Mouse (Mus musculus) limb, embryonic 12.5 days (tissue): ENCODE measurements at regions not wholly inside any gene's neighbourhood (a gene's known extent, or its start where the extent isn't known, plus 50 kb on each side); places are given as distances from the start of the nearest gene placed in this dataset.
"Not testable (repeated sequence)": the region's sequence is repeated elsewhere in the genome, so short reads cannot be mapped to it uniquely, and the experiment has no call there.

Experiments used
- ATAC-seq: fragments of 200-750 bp; cut with Nextera tagmentation; 2 replicates; pipeline ENCODE4 v1.8.0; 2017; ENCODE audit warnings: low read depth, moderate TSS enrichment; ENCODE audit not compliant: insufficient number of reproducible peaks, insufficient read depth, low FRiP score, low TSS enrichment
- H3K27ac ChIP-seq: fragments of 300-500 bp; sonication (generic); 2 replicates; pipeline ENCODE4 v1.5.1; 2016; ENCODE audit warnings: mild to moderate bottlenecking, moderate library complexity
- H3K27me3 ChIP-seq: fragments of 300-500 bp; sonication (generic); 2 replicates; pipeline ENCODE4 v1.6.1; 2016; ENCODE audit warnings: mild to moderate bottlenecking, moderate library complexity
- H3K36me3 ChIP-seq: fragments of 300-500 bp; sonication (generic); 2 replicates; pipeline ENCODE4 v1.6.1; 2016; ENCODE audit warnings: mild to moderate bottlenecking, moderate library complexity
- H3K4me1 ChIP-seq: fragments of 300-500 bp; sonication (generic); replicated peaks from 2 replicates; pipeline ENCODE4 v1.6.1; 2016
- H3K4me2 ChIP-seq: fragments of 300-500 bp; sonication (generic); 2 replicates; pipeline ENCODE4 v1.6.1; 2016; ENCODE audit warnings: mild to moderate bottlenecking, moderate library complexity
- H3K4me3 ChIP-seq: fragments of 300-500 bp; sonication (generic); replicated peaks from 2 replicates; pipeline ENCODE4 v1.5.1; 2016; ENCODE audit warnings: mild to moderate bottlenecking
- H3K9ac ChIP-seq: fragments of 300-500 bp; sonication (generic); replicated peaks from 2 replicates; pipeline ENCODE4 v1.6.1; 2016; ENCODE audit warnings: mild to moderate bottlenecking, moderate library complexity
- H3K9me3 ChIP-seq: fragments of 300-500 bp; sonication (generic); 2 replicates; pipeline ENCODE4 v1.6.1; 2016; ENCODE audit warnings: mild to moderate bottlenecking, moderate library complexity
- WGBS: fragments of 180-500 bp; shearing (Covaris S2); methylation state at CpG from one replicate; pipeline ENCODE4 v1.1.7; 2016; 5-methylcytosine and 5-hydroxymethylcytosine counted together

- not testable (repeated sequence) for H3K4me2 ChIP-seq, H3K9ac ChIP-seq, H3K36me3 ChIP-seq, H3K4me3 ChIP-seq, ATAC-seq, H3K4me1 ChIP-seq, H3K27me3 ChIP-seq, H3K27ac ChIP-seq
- peaks cover 22% of the 10 kb centered on the region for H3K9me3 ChIP-seq
Observed at GRCm38 (mm10) chr13:12940911-12941310, 64.3 kb downstream of the Prl2c2 start.

GRCm38 (mm10) chr13:12935103-12935502 is 70.1 kb downstream of the Prl2c2 start:
- WGBS = 2% methylated on average over 1 of the region's 1 CpGs
- not testable (repeated sequence) for H3K27ac ChIP-seq, H3K9ac ChIP-seq, H3K27me3 ChIP-seq, H3K36me3 ChIP-seq, ATAC-seq, H3K4me1 ChIP-seq, H3K4me3 ChIP-seq, H3K4me2 ChIP-seq
- peaks cover 67% of the 10 kb centered on the region for H3K9me3 ChIP-seq

- H3K27ac ChIP-seq, H3K9ac ChIP-seq, H3K4me3 ChIP-seq, H3K36me3 ChIP-seq, H3K27me3 ChIP-seq, H3K4me2 ChIP-seq, H3K4me1 ChIP-seq: not testable (repeated sequence)
- ATAC-seq = peak; percentile 23; the same call in 1 of the 2 replicates
- 84% methylated on average over 15 of the region's 15 CpGs for WGBS
- peaks cover 75% of the 10 kb centered on the region for H3K9me3 ChIP-seq
Observed at GRCm38 (mm10) chr13:12931907-12932617, 73.1 kb downstream of the Prl2c2 start.

DNA sequence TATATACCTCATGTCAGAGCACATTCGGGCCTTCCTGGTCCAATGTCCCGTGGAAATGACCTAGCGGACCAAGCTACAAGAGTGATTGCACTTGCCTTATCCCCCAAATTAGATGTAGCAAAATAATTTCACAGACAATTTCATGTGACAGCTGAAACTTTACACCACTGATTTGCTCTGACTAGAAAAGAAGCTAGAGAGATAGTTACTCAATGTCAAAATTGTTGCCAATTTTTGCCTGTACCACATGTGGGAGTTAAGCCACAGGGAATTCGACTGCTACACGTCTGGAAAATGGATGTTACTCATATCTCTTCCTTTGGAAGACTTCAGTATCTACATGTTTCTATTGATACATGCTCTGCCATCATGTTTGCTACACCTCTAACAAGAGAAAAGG is 74.6 kb downstream of the Prl2c2 start:
- WGBS = 82% methylated on average over 5 of the region's 5 CpGs
- ATAC-seq = no peak
- H3K27ac ChIP-seq = no peak overlapping the region

DNA sequence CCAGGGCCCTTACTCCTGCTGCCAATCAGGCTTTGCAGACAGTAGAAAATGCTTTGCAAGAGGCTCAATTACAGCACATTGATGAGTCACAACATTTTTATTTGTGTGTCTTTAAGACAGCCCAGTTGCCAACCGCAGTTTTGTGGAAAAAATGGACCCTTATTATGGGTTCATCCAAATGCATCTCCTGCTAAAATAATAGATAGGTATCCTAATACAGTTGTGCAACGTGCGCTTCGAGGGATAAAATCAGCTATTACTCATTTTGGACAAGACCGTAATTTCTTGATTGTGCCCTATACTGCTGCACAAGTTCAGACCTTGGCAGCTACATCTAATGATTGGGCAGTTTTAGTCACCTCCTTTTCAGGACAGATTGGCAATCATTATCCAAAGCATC is 75.4 kb downstream of the Prl2c2 start:
- peaks cover 87% of the 10 kb centered on the region for H3K9me3 ChIP-seq
- no peak overlapping the region for H3K9ac ChIP-seq
- no peaks in the 10 kb centered on the region for H3K36me3 ChIP-seq
- H3K4me3 ChIP-seq = no peak overlapping the region
- no peaks in the 10 kb centered on the region for H3K27me3 ChIP-seq
- ATAC-seq = no peak
- 91% methylated on average over 5 of the region's 5 CpGs for WGBS
- H3K4me2 ChIP-seq = no peak overlapping the region
- H3K27ac ChIP-seq = no peak overlapping the region
- no peaks in the 10 kb centered on the region for H3K4me1 ChIP-seq

More for the DNA sequence above, 74.6 kb downstream of the Prl2c2 start:
- Histone ChIP-seq H3K36me3 (no peaks in the 10 kb centered on the region), H3K4me1 (no peaks in the 10 kb centered on the region), H3K9ac (no peak overlapping the region), H3K27me3 (no peaks in the 10 kb centered on the region), H3K4me3 (no peak overlapping the region), H3K9me3 (peaks cover 87% of the 10 kb centered on the region), H3K4me2 (no peak overlapping the region)

DNA sequence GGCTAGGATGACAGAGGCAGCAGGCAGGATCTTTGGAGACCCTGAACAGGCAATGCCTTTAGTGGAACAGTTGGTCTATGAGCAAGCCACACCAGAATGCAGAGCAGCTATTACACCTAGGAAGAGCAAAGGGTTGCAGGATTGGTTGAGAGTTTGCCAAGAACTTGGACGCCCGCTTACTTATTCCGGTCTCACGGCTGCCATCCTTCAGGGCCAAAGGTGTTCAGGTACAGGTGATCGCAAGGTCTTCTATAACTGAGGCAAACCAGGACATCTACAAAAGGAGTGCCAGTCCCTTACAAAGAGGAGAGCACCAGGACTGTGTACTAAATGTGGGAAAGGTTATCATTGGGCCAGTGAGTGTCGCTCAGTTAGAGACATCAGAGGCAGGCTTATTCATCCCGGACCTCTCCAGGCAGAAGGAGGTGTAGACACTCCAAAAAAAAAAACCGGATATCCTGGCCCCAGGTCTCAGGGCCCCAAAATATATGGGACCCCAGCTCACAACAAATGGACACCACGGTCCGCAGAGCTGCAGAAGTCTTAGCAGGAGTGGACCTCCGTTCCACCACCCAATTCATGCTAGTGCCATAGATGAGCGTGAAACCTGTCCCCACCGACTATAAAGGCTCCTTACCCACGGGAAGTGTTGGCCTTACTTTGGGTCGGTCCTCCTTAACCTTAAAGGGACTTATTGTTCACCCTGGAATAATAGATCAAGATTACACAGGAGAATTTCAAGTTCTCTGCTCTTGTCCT is 77.4 kb downstream of the Prl2c2 start:
- Histone ChIP-seq H3K9me3 (peaks cover 86% of the 10 kb centered on the region), H3K4me2 (no peak overlapping the region), H3K4me3 (no peak overlapping the region), H3K9ac (no peak overlapping the region), H3K27ac (no peak overlapping the region), H3K36me3 (no peaks in the 10 kb centered on the region), H3K27me3 (no peaks in the 10 kb centered on the region), H3K4me1 (no peaks in the 10 kb centered on the region)
- WGBS = 90% methylated on average over 15 of the region's 15 CpGs
- no peak for ATAC-seq

- no peak for ATAC-seq
- Histone ChIP-seq H3K4me3 (no peak overlapping the region), H3K27ac (no peak overlapping the region), H3K4me1 (no peaks in the 10 kb centered on the region), H3K27me3 (no peaks in the 10 kb centered on the region), H3K4me2 (no peak overlapping the region), H3K36me3 (no peaks in the 10 kb centered on the region), H3K9ac (no peak overlapping the region), H3K9me3 (peaks cover 74% of the 10 kb centered on the region)
- WGBS = 90% methylated on average over 14 of the region's 14 CpGs
Observed at GRCm38 (mm10) chr13:12925604-12926003, 79.6 kb downstream of the Prl2c2 start.

GRCm38 (mm10) chr13:12912902-12913301 is 92.3 kb downstream of the Prl2c2 start:
- Histone ChIP-seq H3K4me1 (no peaks in the 10 kb centered on the region), H3K9me3 (peaks cover 37% of the 10 kb centered on the region), H3K36me3 (no peaks in the 10 kb centered on the region), H3K27ac (no peak overlapping the region), H3K4me2 (no peak overlapping the region), H3K4me3 (no peak overlapping the region), H3K27me3 (no peaks in the 10 kb centered on the region), H3K9ac (no peak overlapping the region)
- no peak for ATAC-seq
- 86% methylated on average over 5 of the region's 5 CpGs for WGBS

GRCm38 (mm10) chr13:12906151-12906550 is 99.0 kb downstream of the Prl2c2 start:
- no peak for ATAC-seq
- peaks cover 34% of the 10 kb centered on the region for H3K9me3 ChIP-seq
- H3K36me3 ChIP-seq = no peaks in the 10 kb centered on the region
- no peak overlapping the region for H3K4me2 ChIP-seq
- no peaks in the 10 kb centered on the region for H3K4me1 ChIP-seq
- H3K4me3 ChIP-seq = no peak overlapping the region
- no peaks in the 10 kb centered on the region for H3K27me3 ChIP-seq
- no peak overlapping the region for H3K9ac ChIP-seq
- no peak overlapping the region for H3K27ac ChIP-seq

- H3K4me1 ChIP-seq, H3K27ac ChIP-seq, ATAC-seq, H3K36me3 ChIP-seq, H3K9ac ChIP-seq, H3K4me2 ChIP-seq, H3K4me3 ChIP-seq, H3K27me3 ChIP-seq: not testable (repeated sequence)
- WGBS = 87% methylated on average over 20 of the region's 20 CpGs
- peaks cover 42% of the 10 kb centered on the region for H3K9me3 ChIP-seq
Observed at GRCm38 (mm10) chr13:12889631-12890030, 89.8 kb upstream of the Prl2c3 start.

DNA sequence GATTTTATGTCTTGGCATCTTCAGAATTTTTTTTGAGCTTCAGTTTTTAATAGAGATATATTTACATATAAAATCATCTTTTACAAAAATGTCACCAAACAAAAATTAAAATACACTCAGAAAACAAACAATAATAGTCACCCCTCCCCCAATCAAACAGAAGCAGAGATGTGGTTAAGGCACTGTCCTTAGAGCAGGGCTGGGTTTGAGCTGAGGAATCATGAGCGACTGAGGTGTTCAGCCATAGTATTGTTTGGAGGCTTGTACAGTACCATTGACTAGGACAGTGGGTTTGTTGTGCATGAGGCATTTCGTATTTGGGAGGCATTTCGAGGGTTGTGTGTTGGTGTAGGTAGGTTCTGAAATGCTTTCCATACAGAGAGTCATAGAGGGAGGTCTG is 79.6 kb upstream of the Prl2c3 start:
- not testable (repeated sequence) for H3K36me3 ChIP-seq, H3K27ac ChIP-seq, H3K4me3 ChIP-seq, ATAC-seq, H3K9ac ChIP-seq, H3K27me3 ChIP-seq, H3K4me2 ChIP-seq, H3K4me1 ChIP-seq
- H3K9me3 ChIP-seq = peaks cover 41% of the 10 kb centered on the region
- WGBS = 64% methylated on average over 3 of the region's 3 CpGs

- WGBS = 82% methylated on average over 1 of the region's 1 CpGs
- H3K9me3 ChIP-seq = peaks cover 41% of the 10 kb centered on the region
- not testable (repeated sequence) for ATAC-seq, H3K27me3 ChIP-seq, H3K27ac ChIP-seq, H3K9ac ChIP-seq, H3K4me1 ChIP-seq, H3K4me2 ChIP-seq, H3K4me3 ChIP-seq, H3K36me3 ChIP-seq
Observed at GRCm38 (mm10) chr13:12864946-12865345, 65.1 kb upstream of the Prl2c3 start.
